Mouse (Mus musculus) cortical plate, adult 2 months (tissue): ENCODE measurements around the gene Muc13.

Source experiments
- CTCF ChIP-seq: fragments of 200-500 bp; IDR thresholded peaks from 2 replicates; pipeline ENCODE4 v1.5.1; 2011; ENCODE audit warnings: mild to moderate bottlenecking, control low read depth, low read length; ENCODE audit not compliant: insufficient read depth; ENCODE audit errors: extremely low read depth
- POLR2A ChIP-seq: fragments of 200-500 bp; IDR thresholded peaks from 2 replicates; pipeline ENCODE4 v1.6.1; 2011; ENCODE audit warnings: mild to moderate bottlenecking, low read length, control low read depth; ENCODE audit not compliant: insufficient read depth; ENCODE audit errors: extremely low read depth

- TF ChIP-seq CTCF (no peak), POLR2A (no peak)
Observed at GRCm38 (mm10) chr16:33837191-33837590, 43.4 kb downstream of the Muc13 start.
